Mouse (Mus musculus) liver, embryonic 12.5 days (tissue): Measurements from ENCODE around the gene Uvrag. TPM values are rescaled to one million over a fixed set of nuclear protein-coding genes. Genes with fewer than 3 reads are reported as not detected.
A peak's percentile ranks its signal among the peaks of the same experiment; 100 is the strongest.

Source experiments
- ATAC-seq: fragments of 200-750 bp; cut with Nextera tagmentation; 2 replicates; pipeline ENCODE4 v1.8.0; 2017; ENCODE audit warnings: moderate number of reproducible peaks, mild to moderate bottlenecking, moderate library complexity
- H3K27ac ChIP-seq: fragments of 300-500 bp; sonication (generic); 2 replicates; pipeline ENCODE4 v1.5.1; 2016; ENCODE audit warnings: mild to moderate bottlenecking
- H3K27me3 ChIP-seq: fragments of 300-500 bp; sonication (generic); replicated peaks from 2 replicates; pipeline ENCODE4 v1.6.1; 2016; ENCODE audit warnings: mild to moderate bottlenecking, moderate library complexity
- H3K36me3 ChIP-seq: fragments of 300-500 bp; sonication (generic); 2 replicates; pipeline ENCODE4 v1.6.1; 2016; ENCODE audit warnings: mild to moderate bottlenecking, moderate library complexity
- H3K4me1 ChIP-seq: fragments of 300-500 bp; sonication (generic); 2 replicates; pipeline ENCODE4 v1.6.1; 2016
- H3K4me2 ChIP-seq: fragments of 300-500 bp; sonication (generic); 2 replicates; pipeline ENCODE4 v1.6.1; 2016; ENCODE audit warnings: mild to moderate bottlenecking, moderate library complexity
- H3K4me3 ChIP-seq: fragments of 300-500 bp; sonication (generic); 2 replicates; pipeline ENCODE4 v1.5.1; 2016; ENCODE audit warnings: mild to moderate bottlenecking, moderate library complexity
- H3K9ac ChIP-seq: fragments of 300-500 bp; sonication (generic); 2 replicates; pipeline ENCODE4 v1.6.1; 2016; ENCODE audit warnings: mild to moderate bottlenecking, moderate library complexity
- H3K9me3 ChIP-seq: fragments of 300-500 bp; sonication (generic); replicated peaks from 2 replicates; pipeline ENCODE4 v1.6.1; 2016; ENCODE audit warnings: mild to moderate bottlenecking, moderate library complexity
- WGBS: fragments of 180-500 bp; shearing (Covaris S2); methylation state at CpG from one replicate; pipeline ENCODE4 v1.1.7; 2016; ENCODE audit not compliant: insufficient replicate concordance; 5-methylcytosine and 5-hydroxymethylcytosine counted together
- polyA plus RNA-seq: library from polyadenylated mRNA; unstranded; fragments of >200 nt; fragmentation: Nextera tagmentation; extraction: Ambion mirVana; gene quantifications from 2 replicates; pipeline ENCODE4 v1.2.1, GENCODE M21; 2016

The Uvrag gene
- polyA plus RNA-seq, 1 experiment from 2014 or later: 15.1 TPM

DNA sequence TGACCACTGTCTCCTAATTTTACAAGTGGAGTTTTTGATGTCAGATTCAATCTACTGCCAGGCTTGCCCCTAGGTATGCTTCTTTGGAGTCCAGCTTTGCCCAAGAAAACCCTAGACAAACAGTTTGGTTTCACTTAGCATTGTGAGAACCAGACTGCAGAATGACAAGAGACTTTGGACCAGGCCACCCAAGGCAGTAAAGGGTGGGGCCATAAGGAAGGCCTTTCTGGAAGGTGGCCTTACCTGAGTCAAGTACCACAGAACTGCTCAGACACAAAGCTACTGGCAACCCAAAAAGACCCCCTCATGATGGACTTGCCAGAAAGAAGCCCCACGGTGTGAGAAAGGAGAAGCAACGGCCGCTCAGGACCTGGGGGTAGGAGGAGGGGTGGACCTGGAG, 297.9 kb downstream of the Uvrag start:
- 60% methylated on average over 3 of the region's 3 CpGs for WGBS
- no peak for ATAC-seq
- peaks cover 78% of the 10 kb centered on the region for H3K27me3 ChIP-seq
- H3K4me2 ChIP-seq: no peak overlapping the region
- H3K27ac ChIP-seq: no peak overlapping the region
- H3K4me3 ChIP-seq: no peak overlapping the region
- no peaks in the 10 kb centered on the region for H3K36me3 ChIP-seq
- no peak overlapping the region for H3K9ac ChIP-seq
- 0 out of 2 replicates have a peak, but pooled peaks cover 4% of the 10 kb centered on the region for H3K4me1 ChIP-seq
- H3K9me3 ChIP-seq: no peaks in the 10 kb centered on the region

DNA sequence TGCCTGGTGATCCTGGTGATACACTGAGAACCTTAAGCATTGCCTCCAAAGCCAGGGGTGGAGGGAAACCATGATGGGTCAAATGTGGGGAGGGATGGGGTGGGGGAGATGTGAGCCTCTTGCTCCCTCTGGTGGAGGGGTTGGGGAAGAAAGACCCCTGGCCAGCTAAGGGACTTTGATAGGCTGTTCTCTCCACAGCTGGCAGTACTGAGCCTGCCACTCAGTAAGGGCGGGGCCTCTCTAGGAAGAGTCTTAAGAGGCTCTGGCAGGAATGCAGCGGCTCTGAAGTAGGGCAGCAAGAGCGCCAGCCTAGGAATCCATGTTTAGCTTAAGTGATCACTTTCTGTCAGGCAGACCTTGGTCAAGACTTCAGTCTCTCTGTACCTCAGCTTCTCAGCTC, 299.1 kb downstream of the Uvrag start:
- no peak overlapping the region for H3K4me3 ChIP-seq
- 34% methylated on average over 3 of the region's 3 CpGs for WGBS
- H3K27ac ChIP-seq: no peak overlapping the region
- no peak overlapping the region for H3K4me2 ChIP-seq
- H3K36me3 ChIP-seq: no peaks in the 10 kb centered on the region
- H3K9me3 ChIP-seq: no peaks in the 10 kb centered on the region
- no peak for ATAC-seq
- H3K27me3 ChIP-seq: peaks cover 80% of the 10 kb centered on the region
- no peak overlapping the region for H3K9ac ChIP-seq
- 0 out of 2 replicates have a peak, but pooled peaks cover 4% of the 10 kb centered on the region for H3K4me1 ChIP-seq

DNA sequence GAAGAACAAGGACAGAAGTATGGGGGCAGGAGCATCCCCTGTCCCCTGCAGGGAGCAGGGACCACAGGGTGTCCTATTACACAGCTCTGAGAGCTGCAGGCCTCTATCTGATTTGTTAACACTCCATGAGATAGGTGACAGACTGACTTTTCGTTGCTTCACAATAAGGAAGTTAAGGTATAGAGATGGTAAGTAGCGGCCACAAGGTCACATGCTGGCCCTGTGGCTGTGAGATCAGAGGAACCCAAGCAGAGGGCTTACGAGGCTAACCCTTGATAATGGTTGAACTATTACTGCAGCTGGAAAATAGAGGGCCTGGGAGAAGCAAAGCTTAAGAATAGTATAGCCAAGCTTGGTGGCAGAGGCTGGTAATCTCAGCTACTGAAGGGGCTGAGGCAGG, 300.2 kb downstream of the Uvrag start:
- peaks cover 9% of the 10 kb centered on the region for H3K4me1 ChIP-seq
- H3K4me3 ChIP-seq: no peak overlapping the region

DNA sequence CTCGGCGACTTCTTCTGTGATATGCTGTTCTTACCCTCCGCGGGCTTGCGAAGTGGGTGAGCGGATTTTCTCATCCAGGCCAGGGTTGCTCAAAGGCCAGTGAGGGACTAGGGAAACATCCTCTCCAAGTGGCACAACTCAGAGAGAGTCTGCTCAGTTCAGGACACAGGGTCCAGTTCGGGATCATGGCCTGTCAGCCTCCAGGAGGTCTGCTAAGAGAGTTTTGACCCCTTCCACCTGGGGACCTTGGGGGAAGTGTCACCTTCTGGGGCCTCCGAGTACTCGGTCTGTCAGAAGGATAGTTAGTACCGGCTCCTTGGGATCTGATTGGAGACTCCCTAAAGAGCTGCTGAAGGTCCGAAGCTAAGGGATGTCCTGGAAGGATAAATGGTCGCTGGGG, 301.6 kb downstream of the Uvrag start:
- H3K9me3 ChIP-seq: no peaks in the 10 kb centered on the region
- H3K4me2 ChIP-seq: peak overlapping the region; percentile 65
- no peaks in the 10 kb centered on the region for H3K36me3 ChIP-seq
- peak overlapping the region; percentile 45 for H3K4me3 ChIP-seq
- peaks cover 100% of the 10 kb centered on the region for H3K27me3 ChIP-seq
- H3K4me1 ChIP-seq: peaks cover 20% of the 10 kb centered on the region
- no peak overlapping the region for H3K27ac ChIP-seq
- 3% methylated on average over 12 of the region's 12 CpGs for WGBS
- H3K9ac ChIP-seq: no peak overlapping the region
- ATAC-seq: no peak

More for the DNA sequence above, 300.2 kb downstream of the Uvrag start:
- Histone ChIP-seq H3K9ac (no peak overlapping the region), H3K27ac (no peak overlapping the region), H3K4me2 (no peak overlapping the region), H3K9me3 (no peaks in the 10 kb centered on the region), H3K27me3 (peaks cover 87% of the 10 kb centered on the region), H3K36me3 (no peaks in the 10 kb centered on the region)
- ATAC-seq: no peak
- 11% methylated on average over 3 of the region's 3 CpGs for WGBS

DNA sequence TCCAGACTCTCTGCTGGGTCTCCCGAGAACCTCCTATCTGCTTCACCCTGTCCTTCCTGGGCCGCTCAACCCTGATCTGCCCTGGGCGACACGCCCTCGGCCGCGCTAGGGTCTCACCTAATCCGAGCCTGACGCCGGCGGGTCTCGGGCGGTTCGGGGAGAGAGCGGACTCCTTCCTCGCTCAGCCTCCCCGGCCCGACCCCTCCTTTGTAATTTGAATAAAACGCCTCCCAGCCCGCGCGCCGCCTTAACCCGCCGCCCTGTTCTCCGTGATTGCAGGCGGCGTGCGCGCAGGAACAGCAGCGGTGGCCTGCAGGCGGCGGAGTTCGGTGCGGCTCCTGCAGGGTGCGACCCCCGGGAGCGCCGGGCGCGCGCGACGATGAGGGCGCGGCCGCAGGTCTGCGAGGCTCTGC, 302.2 kb downstream of the Uvrag start:
- Histone ChIP-seq H3K9ac (no peak overlapping the region), H3K27ac (no peak overlapping the region)
- WGBS: under 1% methylated on average over 48 of the region's 48 CpGs

DNA sequence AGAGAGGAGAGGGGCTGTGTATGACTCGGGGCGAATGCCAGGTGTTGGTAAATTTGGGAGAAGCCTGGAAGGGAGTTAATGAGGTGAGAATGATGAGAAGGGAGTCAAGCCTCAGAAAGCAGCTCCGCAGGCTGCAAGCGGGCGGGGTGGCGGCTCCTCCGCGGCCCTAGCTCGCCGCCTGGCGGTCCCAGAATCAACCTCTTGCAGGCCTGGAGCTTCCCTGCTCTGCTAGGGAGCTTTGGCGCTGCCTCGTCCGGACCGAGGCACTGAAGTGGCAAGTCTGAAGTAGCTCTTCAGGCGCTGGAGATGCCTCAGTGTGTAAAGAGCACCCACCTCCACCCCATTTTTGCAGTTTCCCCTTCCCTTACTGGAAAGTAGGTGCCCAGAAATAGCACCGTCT, 303.0 kb downstream of the Uvrag start:
- H3K27ac ChIP-seq: no peak overlapping the region
- H3K4me2 ChIP-seq: peak overlapping the region; percentile 65
- no peaks in the 10 kb centered on the region for H3K9me3 ChIP-seq
- no peaks in the 10 kb centered on the region for H3K36me3 ChIP-seq
- H3K4me3 ChIP-seq: peak overlapping the region; percentile 45; the same call in 1 of the 2 replicates
- no peak overlapping the region for H3K9ac ChIP-seq
- under 1% methylated on average over 17 of the region's 17 CpGs for WGBS
- H3K4me1 ChIP-seq: peaks cover 20% of the 10 kb centered on the region
- peaks cover 99% of the 10 kb centered on the region for H3K27me3 ChIP-seq
- ATAC-seq: 0 out of 2 replicates have a peak, but pooled peaks have one; percentile 24

More for the DNA sequence above, 302.2 kb downstream of the Uvrag start:
- Histone ChIP-seq H3K36me3 (no peaks in the 10 kb centered on the region), H3K27me3 (peaks cover 100% of the 10 kb centered on the region), H3K4me1 (peaks cover 20% of the 10 kb centered on the region), H3K4me2 (peak overlapping the region; percentile 65), H3K9me3 (no peaks in the 10 kb centered on the region), H3K4me3 (peak overlapping the region; percentile 45)
- ATAC-seq: 0 out of 2 replicates have a peak, but pooled peaks have one; percentile 33

DNA sequence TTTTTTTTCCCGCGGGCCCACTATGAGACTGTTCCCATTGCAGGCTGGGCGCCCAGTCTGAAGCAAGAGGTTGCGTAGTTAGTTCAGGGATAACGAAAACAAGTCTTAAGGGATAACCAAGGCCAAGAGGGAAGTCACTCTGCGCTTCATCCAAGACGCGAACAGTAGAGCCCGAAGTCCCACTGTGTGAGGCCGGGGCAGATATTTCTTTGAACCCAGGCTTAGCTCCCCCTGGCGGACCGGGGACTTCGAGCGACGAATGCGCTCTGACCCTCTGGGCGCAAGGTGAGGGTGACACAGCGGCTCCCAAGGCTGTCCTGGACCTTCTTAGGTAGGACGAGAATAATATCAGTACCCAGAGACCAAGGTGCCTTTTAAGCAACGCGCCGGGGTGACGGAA, 304.3 kb downstream of the Uvrag start:
- H3K4me3 ChIP-seq: peak overlapping the region; percentile 48; the same call in 1 of the 2 replicates
- H3K4me2 ChIP-seq: peak overlapping the region; percentile 67
- peaks cover 20% of the 10 kb centered on the region for H3K4me1 ChIP-seq
- no peak overlapping the region for H3K27ac ChIP-seq
- H3K36me3 ChIP-seq: no peaks in the 10 kb centered on the region
- 2% methylated on average over 23 of the region's 23 CpGs for WGBS
- ATAC-seq: no peak
- H3K9ac ChIP-seq: no peak overlapping the region
- peaks cover 99% of the 10 kb centered on the region for H3K27me3 ChIP-seq
- no peaks in the 10 kb centered on the region for H3K9me3 ChIP-seq

DNA sequence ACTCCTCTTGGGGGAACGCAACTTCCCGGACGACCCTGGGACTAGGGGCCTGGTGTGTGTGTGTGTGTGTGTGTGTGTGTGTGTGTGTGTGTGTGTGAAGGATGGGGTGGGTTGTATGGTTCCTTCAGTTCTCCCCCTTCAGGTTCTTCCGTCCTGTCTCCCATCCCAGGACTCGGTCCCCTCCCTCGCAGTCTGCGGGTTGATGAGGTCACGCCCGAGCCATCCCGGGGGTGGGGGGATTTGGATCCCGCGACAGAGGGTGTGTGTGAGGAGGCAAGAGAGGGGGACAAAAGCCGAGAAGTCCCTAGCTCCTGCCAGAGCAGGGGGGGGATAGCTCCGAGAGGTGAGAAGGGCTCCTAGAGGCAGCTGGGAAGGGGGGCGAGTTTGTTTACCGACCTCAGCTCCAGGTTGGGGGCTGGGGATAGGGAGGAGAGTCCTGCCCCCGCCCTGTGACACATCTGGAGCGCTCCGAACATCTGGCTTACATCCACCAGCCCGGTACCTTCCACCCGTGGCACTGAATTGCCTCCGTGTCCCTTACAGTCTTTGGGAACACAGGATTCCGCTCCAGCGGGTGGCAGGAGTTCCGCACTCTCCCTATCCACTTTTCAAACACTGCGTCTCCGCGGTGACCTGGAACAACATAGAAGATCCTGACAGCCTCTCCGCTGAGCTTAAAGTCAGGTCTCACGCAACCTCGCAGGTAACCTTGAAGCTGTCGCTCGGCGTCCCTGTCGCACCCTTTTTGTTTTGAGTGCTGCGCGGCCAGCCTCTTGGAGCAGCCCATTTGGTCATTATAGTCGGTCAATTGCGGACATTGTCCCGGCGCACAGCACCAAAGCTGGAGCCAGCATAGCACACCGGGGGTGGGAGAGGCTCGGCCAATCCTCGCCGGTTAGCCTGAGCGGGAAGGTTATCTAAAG, 305.2 kb downstream of the Uvrag start:
- Histone ChIP-seq H3K36me3 (no peaks in the 10 kb centered on the region), H3K4me2 (peak overlapping the region; percentile 67), H3K4me3 (peak overlapping the region; percentile 48), H3K27me3 (peaks cover 99% of the 10 kb centered on the region), H3K9me3 (no peaks in the 10 kb centered on the region), H3K4me1 (peaks cover 20% of the 10 kb centered on the region), H3K27ac (no peak overlapping the region), H3K9ac (0 out of 2 replicates have a peak overlapping the region, but pooled peaks have one; percentile 7)
- no peak for ATAC-seq
- WGBS: 1% methylated on average over 46 of the region's 46 CpGs

Other genes starting within 250 kb of the Uvrag start
- gene Dgat2, start 41.6 kb upstream of the Uvrag start, polyA plus RNA-seq: 57.5 and 59.3 TPM in 2 replicates
- gene Mogat2, start 97.5 kb upstream of the Uvrag start, polyA plus RNA-seq: 28.8 and 33.9 TPM in 2 replicates
- 0.13 and 0.25 TPM in 2 replicates for gene Map6, start 126.3 kb upstream of the Uvrag start, polyA plus RNA-seq
- gene Serpinh1, start 212.1 kb upstream of the Uvrag start, polyA plus RNA-seq: 249 and 251 TPM in 2 replicates
- 2.6 and 3.1 TPM in 2 replicates for gene Gdpd5, start 240.3 kb upstream of the Uvrag start, polyA plus RNA-seq